Mouse (Mus musculus): ENCODE measurements at regions not wholly inside any gene's neighbourhood (a gene's known extent, or its start where the extent isn't known, plus 50 kb on each side); places are given as distances from the start of the nearest gene placed in this dataset.

DNA sequence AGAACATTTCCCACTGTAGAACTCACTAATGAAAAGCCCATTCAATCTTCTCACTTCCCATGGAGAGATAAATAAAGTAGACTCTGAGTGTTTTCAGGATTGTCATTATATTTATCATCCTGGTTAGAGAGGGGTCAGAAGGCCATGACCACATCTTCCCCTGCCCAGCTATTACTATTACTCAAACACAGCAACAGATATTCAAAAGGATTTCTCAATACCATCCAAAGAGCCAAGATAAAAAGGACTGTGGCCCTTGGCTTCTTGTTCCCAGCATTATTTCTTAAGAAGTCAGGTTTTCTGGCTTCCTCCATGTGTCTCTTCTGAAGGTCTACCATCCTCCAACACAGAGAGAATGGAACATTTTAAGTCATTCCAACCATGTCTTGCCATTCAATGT, 199.6 kb upstream of the Egflam start:
- H3K4me3 ChIP-seq (ENCODE audit: low read depth, low read length): no peak overlapping the region
- no peak overlapping the region for H3K9ac ChIP-seq (ENCODE audit: low read length)
- H3K4me1 ChIP-seq (ENCODE audit: control insufficient read depth, insufficient read depth, low read length): no peaks in the 10 kb centered on the region
- no peaks in the 10 kb centered on the region for H3K27me3 ChIP-seq (ENCODE audit: control insufficient read depth, insufficient read depth, low read length)
- ATAC-seq (ENCODE audit: low FRiP score) (no peak), DNase-seq (ENCODE audit: low spot score, missing footprints) (no peak)
- no peak overlapping the region for H3K27ac ChIP-seq (ENCODE audit: low read depth, low read length)
- no peak overlapping the region for H3K4me2 ChIP-seq
- no peaks in the 10 kb centered on the region for H3K36me3 ChIP-seq (ENCODE audit: control insufficient read depth, insufficient read depth, low read length)
- no peaks in the 10 kb centered on the region for H3K9me3 ChIP-seq (ENCODE audit: control insufficient read depth, low read length)

DNA sequence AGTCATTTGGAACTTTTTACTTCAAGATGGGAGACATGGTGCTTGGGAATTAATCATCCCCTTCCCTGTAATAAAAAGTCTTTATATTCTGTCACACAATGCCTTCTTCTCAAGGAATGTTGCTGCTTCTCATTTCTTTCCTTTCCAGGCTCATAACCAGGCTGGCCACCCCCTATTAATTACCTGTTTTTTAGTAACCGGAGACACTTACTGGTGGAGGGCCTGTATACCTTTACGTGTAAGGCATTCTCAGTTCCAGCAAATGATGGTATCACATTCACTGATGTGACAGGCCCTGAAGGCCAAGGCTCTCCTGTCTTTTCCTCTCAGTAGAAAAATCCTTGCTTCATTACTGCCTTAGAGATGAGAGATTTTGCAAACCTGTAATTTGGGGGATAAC, 203.3 kb upstream of the Egflam start:
- no peak for ATAC-seq (ENCODE audit: low FRiP score)
- 88% methylated on average over 2 of the region's 2 CpGs for WGBS
- no peaks in the 10 kb centered on the region for H3K27me3 ChIP-seq (ENCODE audit: control insufficient read depth, insufficient read depth, low read length)

DNA sequence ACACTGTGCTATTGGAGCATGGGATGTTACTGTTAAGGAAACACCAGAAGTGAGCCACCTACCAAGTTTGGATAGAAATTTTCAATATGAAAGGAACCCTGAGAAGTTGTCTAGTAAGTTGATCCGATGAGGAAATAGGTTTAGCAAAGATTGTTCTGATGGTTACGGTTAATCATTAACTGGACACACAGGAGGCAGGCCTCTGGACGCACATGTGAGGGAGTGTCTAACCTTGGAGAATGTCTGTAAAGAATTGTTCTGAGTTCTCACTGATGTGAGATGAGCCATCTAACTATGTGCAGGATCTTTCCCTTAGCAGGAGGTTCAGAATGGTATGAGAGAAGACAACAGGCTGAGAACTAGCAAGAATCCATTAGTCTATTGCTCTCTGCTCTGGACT, 205.8 kb upstream of the Gdnf start:
- H3K9me3 ChIP-seq (ENCODE audit: control insufficient read depth, low read length): no peaks in the 10 kb centered on the region
- no peaks in the 10 kb centered on the region for H3K27me3 ChIP-seq (ENCODE audit: control insufficient read depth, insufficient read depth, low read length)
- ATAC-seq (ENCODE audit: low FRiP score) (no peak), DNase-seq (ENCODE audit: low spot score, missing footprints) (no peak)
- H3K9ac ChIP-seq (ENCODE audit: low read length): no peak overlapping the region
- no peak overlapping the region for H3K27ac ChIP-seq (ENCODE audit: low read depth, low read length)
- H3K36me3 ChIP-seq (ENCODE audit: control insufficient read depth, insufficient read depth, low read length): no peaks in the 10 kb centered on the region
- H3K4me2 ChIP-seq: no peak overlapping the region
- 92% methylated on average over 3 of the region's 3 CpGs for WGBS
- H3K4me3 ChIP-seq (ENCODE audit: low read depth, low read length): no peak overlapping the region
- H3K4me1 ChIP-seq (ENCODE audit: control insufficient read depth, insufficient read depth, low read length): no peaks in the 10 kb centered on the region

More for the DNA sequence above, 203.3 kb upstream of the Egflam start:
- Histone ChIP-seq H3K4me3 (ENCODE audit: low read depth, low read length) (no peak overlapping the region), H3K9ac (ENCODE audit: low read length) (no peak overlapping the region), H3K9me3 (ENCODE audit: control insufficient read depth, low read length) (no peaks in the 10 kb centered on the region), H3K4me1 (ENCODE audit: control insufficient read depth, insufficient read depth, low read length) (no peaks in the 10 kb centered on the region), H3K27ac (ENCODE audit: low read depth, low read length) (no peak overlapping the region), H3K36me3 (ENCODE audit: control insufficient read depth, insufficient read depth, low read length) (no peaks in the 10 kb centered on the region), H3K4me2 (no peak overlapping the region)
- DNase-seq (ENCODE audit: low spot score, missing footprints): no peak

DNA sequence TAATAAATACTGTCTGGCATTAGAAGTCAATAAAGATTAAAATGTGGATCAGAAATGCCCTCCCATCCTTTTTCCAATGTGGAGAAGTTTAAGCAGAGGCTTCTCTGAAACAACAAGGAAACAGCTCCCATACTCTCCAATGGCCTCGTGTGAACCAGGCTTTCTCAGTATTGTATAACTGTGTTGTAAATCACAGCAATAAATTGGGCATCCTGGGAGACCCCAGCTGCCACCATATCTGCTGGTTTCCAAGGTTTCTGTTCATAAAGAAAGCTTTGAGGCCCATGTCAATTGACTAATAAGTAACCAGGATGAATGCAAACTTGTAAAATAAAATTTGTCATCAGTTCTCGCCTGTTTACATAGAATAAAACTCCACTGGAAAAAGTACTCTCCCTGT, 192.7 kb upstream of the Gdnf start:
- no peak overlapping the region for H3K4me2 ChIP-seq
- H3K4me1 ChIP-seq (ENCODE audit: control insufficient read depth, insufficient read depth, low read length): no peaks in the 10 kb centered on the region
- 72% methylated on average over 2 of the region's 2 CpGs for WGBS
- no peak overlapping the region for H3K4me3 ChIP-seq (ENCODE audit: low read depth, low read length)
- no peak overlapping the region for H3K27ac ChIP-seq (ENCODE audit: low read depth, low read length)
- H3K36me3 ChIP-seq (ENCODE audit: control insufficient read depth, insufficient read depth, low read length): no peaks in the 10 kb centered on the region
- no peak for ATAC-seq (ENCODE audit: low FRiP score)
- no peaks in the 10 kb centered on the region for H3K27me3 ChIP-seq (ENCODE audit: control insufficient read depth, insufficient read depth, low read length)
- H3K9me3 ChIP-seq (ENCODE audit: control insufficient read depth, low read length): no peaks in the 10 kb centered on the region
- no peak for DNase-seq (ENCODE audit: low spot score, missing footprints)
- H3K9ac ChIP-seq (ENCODE audit: low read length): no peak overlapping the region

DNA sequence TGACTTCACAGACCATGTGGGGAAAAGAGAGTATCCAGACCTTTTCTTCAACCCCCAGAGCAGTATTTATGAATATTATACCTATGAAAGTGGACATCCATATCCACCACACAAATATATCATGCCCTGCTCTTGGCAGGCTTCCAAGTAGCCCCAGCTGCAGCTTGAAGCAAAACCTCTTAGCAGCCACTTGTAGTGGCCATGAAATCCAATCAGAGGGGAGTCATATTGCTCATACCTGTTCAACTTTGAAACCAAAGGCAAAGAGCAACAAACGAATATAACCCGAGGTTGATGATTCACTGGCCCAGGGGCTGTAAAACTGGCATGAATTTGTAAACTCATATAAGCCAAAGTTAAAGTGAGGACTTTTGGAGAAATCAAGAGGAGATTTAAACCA, 187.6 kb upstream of the Gdnf start:
- no peak overlapping the region for H3K4me2 ChIP-seq
- no peak overlapping the region for H3K4me3 ChIP-seq (ENCODE audit: low read depth, low read length)
- H3K9me3 ChIP-seq (ENCODE audit: control insufficient read depth, low read length): no peaks in the 10 kb centered on the region
- ATAC-seq (ENCODE audit: low FRiP score): no peak
- no peaks in the 10 kb centered on the region for H3K4me1 ChIP-seq (ENCODE audit: control insufficient read depth, insufficient read depth, low read length)
- no peak for DNase-seq (ENCODE audit: low spot score, missing footprints)
- no peaks in the 10 kb centered on the region for H3K36me3 ChIP-seq (ENCODE audit: control insufficient read depth, insufficient read depth, low read length)
- H3K27ac ChIP-seq (ENCODE audit: low read depth, low read length): no peak overlapping the region
- H3K9ac ChIP-seq (ENCODE audit: low read length): no peak overlapping the region
- no peaks in the 10 kb centered on the region for H3K27me3 ChIP-seq (ENCODE audit: control insufficient read depth, insufficient read depth, low read length)
- WGBS: 91% methylated on average over 2 of the region's 2 CpGs

DNA sequence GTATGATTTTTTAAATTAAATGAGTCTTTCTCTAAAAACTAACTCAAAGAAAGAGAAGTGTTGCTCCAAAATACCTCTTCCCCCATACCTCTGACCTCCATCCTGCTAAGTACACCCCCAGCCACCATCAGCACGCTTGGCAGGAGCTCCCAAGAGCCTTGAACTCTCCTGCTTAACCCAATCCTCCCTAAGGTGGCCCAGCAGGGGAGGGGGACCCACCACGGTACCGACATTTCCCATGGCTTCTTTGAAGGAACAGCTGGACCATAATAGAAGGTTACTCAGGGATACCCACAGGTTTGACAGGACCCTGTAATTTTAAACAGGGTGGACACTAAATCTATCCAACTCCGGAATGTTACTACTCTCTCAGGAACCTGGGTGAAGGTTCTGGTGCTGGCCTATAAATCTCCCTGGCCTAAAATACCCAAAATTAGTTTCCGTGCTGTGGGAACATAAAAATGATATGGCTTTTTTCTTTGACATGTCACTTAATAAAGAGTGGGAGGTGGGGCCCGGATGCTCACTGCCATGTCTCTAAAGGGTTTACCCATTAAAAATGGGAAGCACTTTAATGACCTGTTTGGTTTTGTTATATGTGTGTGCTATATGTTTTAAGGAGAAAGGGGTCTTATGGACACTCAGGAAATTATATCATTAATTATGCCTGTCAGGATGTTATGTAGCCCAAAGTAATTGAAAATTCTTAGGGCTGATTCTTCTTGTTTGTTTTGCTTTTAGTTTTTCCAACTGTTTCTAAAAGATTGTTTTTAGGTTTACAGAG, 185.8 kb upstream of the Gdnf start:
- H3K36me3 ChIP-seq (ENCODE audit: control insufficient read depth, insufficient read depth, low read length): no peaks in the 10 kb centered on the region
- H3K9me3 ChIP-seq (ENCODE audit: control insufficient read depth, low read length): no peaks in the 10 kb centered on the region
- H3K4me2 ChIP-seq: no peak overlapping the region
- DNase-seq (ENCODE audit: low spot score, missing footprints) (no peak), ATAC-seq (ENCODE audit: low FRiP score) (no peak)
- no peak overlapping the region for H3K4me3 ChIP-seq (ENCODE audit: low read depth, low read length)
- no peaks in the 10 kb centered on the region for H3K27me3 ChIP-seq (ENCODE audit: control insufficient read depth, insufficient read depth, low read length)
- no peak overlapping the region for H3K9ac ChIP-seq (ENCODE audit: low read length)
- H3K4me1 ChIP-seq (ENCODE audit: control insufficient read depth, insufficient read depth, low read length): no peaks in the 10 kb centered on the region
- no peak overlapping the region for H3K27ac ChIP-seq (ENCODE audit: low read depth, low read length)
- whole genome bisulfite sequencing: 78% methylated on average over 6 of the region's 6 CpGs

DNA sequence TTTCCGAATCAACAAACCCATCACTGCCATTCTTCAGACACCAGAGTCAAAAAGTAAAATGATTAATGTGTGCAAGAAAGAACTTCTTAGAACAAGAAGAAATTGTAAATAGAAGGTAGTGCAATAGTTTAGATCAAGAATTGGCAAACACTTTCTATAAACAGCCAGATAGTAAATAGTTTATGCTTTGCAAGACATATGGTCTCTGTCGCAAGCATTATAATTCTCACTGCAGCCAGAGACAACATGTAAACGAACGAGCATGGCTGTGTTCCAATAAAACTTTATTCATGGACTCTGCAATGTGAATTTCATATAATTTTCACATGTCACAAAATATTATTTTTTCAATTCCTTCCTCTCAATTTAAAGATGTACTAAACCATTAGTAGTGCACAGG, 180.8 kb upstream of the Gdnf start:
- Histone ChIP-seq H3K9ac (ENCODE audit: low read length) (no peak overlapping the region), H3K9me3 (ENCODE audit: control insufficient read depth, low read length) (no peaks in the 10 kb centered on the region), H3K4me2 (no peak overlapping the region), H3K27me3 (ENCODE audit: control insufficient read depth, insufficient read depth, low read length) (no peaks in the 10 kb centered on the region), H3K27ac (ENCODE audit: low read depth, low read length) (no peak overlapping the region), H3K36me3 (ENCODE audit: control insufficient read depth, insufficient read depth, low read length) (no peaks in the 10 kb centered on the region), H3K4me3 (ENCODE audit: low read depth, low read length) (no peak overlapping the region), H3K4me1 (ENCODE audit: control insufficient read depth, insufficient read depth, low read length) (no peaks in the 10 kb centered on the region)
- ATAC-seq (ENCODE audit: low FRiP score): no peak
- WGBS: 88% methylated on average over 4 of the region's 4 CpGs
- DNase-seq (ENCODE audit: low spot score, missing footprints): no peak

DNA sequence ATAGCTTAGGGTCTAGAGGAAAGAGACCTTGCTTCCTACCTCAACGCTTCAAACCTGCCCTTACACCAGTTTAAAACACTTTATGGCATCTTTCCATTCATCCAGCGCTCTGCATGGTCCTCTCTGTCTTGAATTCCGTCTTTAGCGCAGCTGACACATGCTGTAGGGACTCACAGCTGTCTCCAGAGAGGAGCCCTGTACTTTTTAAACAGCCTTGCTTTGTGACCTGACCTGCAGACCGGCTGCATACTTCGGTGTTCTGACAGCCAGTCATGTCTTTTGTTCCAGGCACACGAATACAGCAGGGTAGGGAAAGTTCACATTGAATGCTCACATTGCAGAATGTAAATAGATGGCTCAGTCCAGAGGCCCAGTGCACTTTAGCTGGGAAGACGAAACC, 175.4 kb upstream of the Gdnf start:
- no peak for DNase-seq (ENCODE audit: low spot score, missing footprints)

DNA sequence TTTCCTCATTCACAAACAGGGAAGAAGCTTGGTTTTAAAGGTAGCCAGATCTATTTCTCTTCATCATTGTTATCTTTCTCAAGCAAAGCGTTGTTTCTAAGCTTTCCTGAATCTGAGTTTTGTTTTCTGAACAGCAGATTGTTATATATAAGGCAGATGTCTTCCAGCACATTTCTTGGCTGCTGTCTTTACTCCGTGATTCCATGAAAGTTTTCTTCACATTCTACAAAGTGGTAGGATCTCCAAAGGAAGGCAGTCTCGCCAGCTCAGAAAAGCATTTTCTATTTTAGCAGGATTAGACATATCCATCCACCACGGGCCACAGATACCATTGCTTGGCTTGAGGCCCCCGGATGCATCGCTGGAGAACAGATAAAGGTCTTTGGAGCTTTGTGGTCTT, 171.2 kb upstream of the Gdnf start:
- no peak for DNase-seq (ENCODE audit: low spot score, missing footprints)
- ATAC-seq (ENCODE audit: low FRiP score): no peak
- WGBS: 79% methylated on average over 6 of the region's 6 CpGs

More for the DNA sequence above, 175.4 kb upstream of the Gdnf start:
- H3K36me3 ChIP-seq (ENCODE audit: control insufficient read depth, insufficient read depth, low read length): no peaks in the 10 kb centered on the region
- WGBS: 63% methylated on average over 8 of the region's 8 CpGs
- H3K4me2 ChIP-seq: no peak overlapping the region
- no peaks in the 10 kb centered on the region for H3K9me3 ChIP-seq (ENCODE audit: control insufficient read depth, low read length)
- no peak overlapping the region for H3K4me3 ChIP-seq (ENCODE audit: low read depth, low read length)
- no peak for ATAC-seq (ENCODE audit: low FRiP score)
- H3K4me1 ChIP-seq (ENCODE audit: control insufficient read depth, insufficient read depth, low read length): no peaks in the 10 kb centered on the region
- no peaks in the 10 kb centered on the region for H3K27me3 ChIP-seq (ENCODE audit: control insufficient read depth, insufficient read depth, low read length)
- no peak overlapping the region for H3K9ac ChIP-seq (ENCODE audit: low read length)
- no peak overlapping the region for H3K27ac ChIP-seq (ENCODE audit: low read depth, low read length)

More for the DNA sequence above, 171.2 kb upstream of the Gdnf start:
- H3K4me3 ChIP-seq (ENCODE audit: low read depth, low read length): no peak overlapping the region
- no peaks in the 10 kb centered on the region for H3K27me3 ChIP-seq (ENCODE audit: control insufficient read depth, insufficient read depth, low read length)
- H3K36me3 ChIP-seq (ENCODE audit: control insufficient read depth, insufficient read depth, low read length): no peaks in the 10 kb centered on the region
- no peak overlapping the region for H3K9ac ChIP-seq (ENCODE audit: low read length)
- no peak overlapping the region for H3K4me2 ChIP-seq
- no peaks in the 10 kb centered on the region for H3K4me1 ChIP-seq (ENCODE audit: control insufficient read depth, insufficient read depth, low read length)
- H3K27ac ChIP-seq (ENCODE audit: low read depth, low read length): no peak overlapping the region
- no peaks in the 10 kb centered on the region for H3K9me3 ChIP-seq (ENCODE audit: control insufficient read depth, low read length)
